Mouse (Mus musculus): Measurements from ENCODE around the gene Fen1. TPM values are rescaled to one million over a fixed set of nuclear protein-coding genes. Genes with fewer than 3 reads are reported as not detected.

Fen1 gene
- polyA plus RNA-seq, 1 experiment from 2014 or later, result 25.5 TPM

- Histone ChIP-seq H3K4me2 (no peak overlapping the region), H3K27ac (no peak overlapping the region), H3K27me3 (replicated peaks) (no peaks in the 10 kb centered on the region), H3K9me3 (no peaks in the 10 kb centered on the region), H3K36me3 (replicated peaks) (peaks cover 13% of the 10 kb centered on the region; the same call in 1 of the 2 replicates), H3K9ac (no peak overlapping the region), H3K4me1 (no peaks in the 10 kb centered on the region), H3K4me3 (no peak overlapping the region)
- 89% methylated on average over 4 of the region's 4 CpGs for WGBS
- ATAC-seq (replicated peaks), result no peak
Measured at GRCm38 (mm10) chr19:10210885-10211284, 6.9 kb upstream of the Fen1 start.

GRCm38 (mm10) chr19:10208851-10209250, 4.9 kb upstream of the Fen1 start:
- no peak overlapping the region for H3K9ac ChIP-seq
- H3K27ac ChIP-seq, result no peak overlapping the region
- ATAC-seq (replicated peaks), result no peak
- peaks cover 10% of the 10 kb centered on the region for H3K4me1 ChIP-seq
- H3K4me2 ChIP-seq, result no peak overlapping the region
- no peak overlapping the region for H3K4me3 ChIP-seq
- no peaks in the 10 kb centered on the region for H3K9me3 ChIP-seq
- WGBS, result 89% methylated on average over 3 of the region's 3 CpGs
- no peaks in the 10 kb centered on the region for H3K27me3 ChIP-seq (replicated peaks)
- peaks cover 13% of the 10 kb centered on the region; the same call in 1 of the 2 replicates for H3K36me3 ChIP-seq (replicated peaks)

GRCm38 (mm10) chr19:10205051-10205450, 1.1 kb upstream of the Fen1 start:
- WGBS, result 77% methylated on average over 6 of the region's 6 CpGs
- Histone ChIP-seq H3K36me3 (replicated peaks) (peaks cover 20% of the 10 kb centered on the region; the same call in 1 of the 2 replicates), H3K4me2 (peak overlapping the region; percentile 69), H3K9ac (no peak overlapping the region; the same call in 1 of the 2 replicates), H3K4me1 (peaks cover 19% of the 10 kb centered on the region), H3K4me3 (peak overlapping the region; percentile 71), H3K27me3 (replicated peaks) (no peaks in the 10 kb centered on the region), H3K27ac (no peak overlapping the region), H3K9me3 (no peaks in the 10 kb centered on the region)
- no peak for ATAC-seq (replicated peaks)

GRCm38 (mm10) chr19:10204616-10205001, 640 bp upstream of the Fen1 start:
- 0 out of 2 replicates have a peak, but pooled peaks have one; percentile 12 for ATAC-seq (replicated peaks)

GRCm38 (mm10) chr19:10203146-10203847, 672 bp downstream of the Fen1 start:
- H3K27me3 ChIP-seq (replicated peaks), result no peaks in the 10 kb centered on the region
- WGBS, result 3% methylated on average over 23 of the region's 23 CpGs

More at GRCm38 (mm10) chr19:10204616-10205001, 640 bp upstream of the Fen1 start:
- Histone ChIP-seq H3K4me2 (peak overlapping the region; percentile 69), H3K9ac (peak overlapping the region; percentile 80), H3K27me3 (replicated peaks) (no peaks in the 10 kb centered on the region), H3K27ac (peak overlapping the region; percentile 88), H3K4me3 (peak overlapping the region; percentile 71), H3K9me3 (no peaks in the 10 kb centered on the region), H3K4me1 (peaks cover 19% of the 10 kb centered on the region), H3K36me3 (replicated peaks) (peaks cover 25% of the 10 kb centered on the region; the same call in 1 of the 2 replicates)
- under 1% methylated on average over 5 of the region's 5 CpGs for WGBS

GRCm38 (mm10) chr19:10198723-10199122, 5.2 kb downstream of the Fen1 start:
- Histone ChIP-seq H3K36me3 (replicated peaks) (peaks cover 32% of the 10 kb centered on the region), H3K27ac (no peak overlapping the region)

More at GRCm38 (mm10) chr19:10203146-10203847, 672 bp downstream of the Fen1 start:
- H3K36me3 ChIP-seq (replicated peaks), result peaks cover 28% of the 10 kb centered on the region; the same call in 1 of the 2 replicates
- H3K4me2 ChIP-seq, result peak overlapping the region; percentile 69
- peaks cover 21% of the 10 kb centered on the region for H3K4me1 ChIP-seq
- peak overlapping the region; percentile 80 for H3K9ac ChIP-seq
- H3K9me3 ChIP-seq, result no peaks in the 10 kb centered on the region
- H3K4me3 ChIP-seq, result peak overlapping the region; percentile 71
- peak overlapping the region; percentile 88 for H3K27ac ChIP-seq
- ATAC-seq (replicated peaks), result no peak

DNA sequence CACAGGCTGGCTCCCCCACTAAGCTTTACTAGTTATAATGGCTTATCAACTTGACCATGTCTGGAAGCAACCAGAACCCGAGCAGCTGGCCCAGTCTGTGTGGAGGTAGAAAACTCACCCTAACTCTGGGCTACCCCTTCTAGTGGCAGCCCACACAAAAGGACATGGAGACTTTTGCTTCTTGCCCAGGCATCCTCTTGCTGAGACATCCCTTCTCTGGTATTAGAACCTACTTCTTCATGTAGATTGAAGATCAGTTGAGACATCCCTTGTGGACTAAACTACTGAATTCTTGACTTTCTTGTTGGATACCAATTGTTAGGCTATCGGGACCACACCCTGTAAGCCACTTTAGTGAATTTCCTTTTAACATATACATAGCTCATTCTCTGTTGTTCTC, 5.7 kb downstream of the Fen1 start:
- Histone ChIP-seq H3K36me3 (replicated peaks) (peaks cover 37% of the 10 kb centered on the region), H3K27me3 (replicated peaks) (no peaks in the 10 kb centered on the region), H3K4me2 (no peak overlapping the region), H3K4me3 (no peak overlapping the region), H3K4me1 (peaks cover 10% of the 10 kb centered on the region), H3K9me3 (no peaks in the 10 kb centered on the region), H3K27ac (no peak overlapping the region), H3K9ac (no peak overlapping the region)
- no peak for ATAC-seq (replicated peaks)
- WGBS, result 89% methylated on average over 2 of the region's 2 CpGs

More at GRCm38 (mm10) chr19:10198723-10199122, 5.2 kb downstream of the Fen1 start:
- Histone ChIP-seq H3K9ac (no peak overlapping the region), H3K4me3 (no peak overlapping the region), H3K27me3 (replicated peaks) (no peaks in the 10 kb centered on the region), H3K4me2 (no peak overlapping the region), H3K4me1 (peaks cover 11% of the 10 kb centered on the region), H3K9me3 (no peaks in the 10 kb centered on the region)
- WGBS, result 26% methylated on average over 3 of the region's 3 CpGs
- ATAC-seq (replicated peaks), result no peak

DNA sequence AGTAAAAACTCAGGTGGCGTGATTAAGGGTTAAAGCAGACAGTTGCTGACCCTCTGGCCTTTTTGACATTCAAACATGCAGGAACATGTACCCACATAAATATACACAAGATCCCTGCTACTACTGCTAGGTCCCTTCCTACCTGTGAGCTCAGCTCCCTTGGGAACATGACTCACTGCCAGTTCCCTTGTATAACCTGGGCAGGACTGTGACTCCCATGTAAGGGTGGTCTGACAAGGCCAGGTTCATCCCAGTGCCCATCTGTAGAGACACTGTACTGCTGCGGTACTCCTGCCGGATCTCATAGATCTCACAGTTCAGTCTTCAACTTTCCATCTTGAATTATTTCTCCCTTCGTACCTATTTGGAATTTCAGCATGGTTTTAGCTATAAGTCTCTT, 6.8 kb downstream of the Fen1 start:
- ATAC-seq (replicated peaks), result no peak
- Histone ChIP-seq H3K27ac (no peak overlapping the region), H3K9me3 (no peaks in the 10 kb centered on the region), H3K4me2 (no peak overlapping the region), H3K27me3 (replicated peaks) (no peaks in the 10 kb centered on the region), H3K4me3 (no peak overlapping the region), H3K9ac (no peak overlapping the region), H3K4me1 (0 out of 2 replicates have a peak, but pooled peaks cover 2% of the 10 kb centered on the region), H3K36me3 (replicated peaks) (peaks cover 45% of the 10 kb centered on the region)
- WGBS, result 89% methylated on average over 4 of the region's 4 CpGs

DNA sequence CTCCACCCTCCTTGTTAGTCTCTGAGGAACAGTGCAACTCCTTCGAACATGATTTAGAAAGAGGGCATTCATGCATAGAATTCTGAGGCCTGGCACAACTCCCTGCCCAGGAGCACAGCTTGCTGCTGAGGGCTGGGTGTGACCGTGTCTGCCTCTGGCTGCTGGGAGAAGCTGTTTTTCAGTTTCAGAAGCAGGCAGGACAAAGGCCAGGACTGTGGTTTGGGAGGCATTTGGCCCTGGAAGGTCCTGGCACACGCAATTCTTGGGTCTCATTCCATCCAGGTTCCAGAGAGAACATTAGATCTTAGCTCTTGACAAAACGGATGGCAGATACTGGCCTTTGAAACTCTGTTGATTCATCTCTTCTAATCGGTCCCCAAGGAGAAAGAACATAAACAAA, 8.7 kb downstream of the Fen1 start:
- Histone ChIP-seq H3K27ac (no peak overlapping the region), H3K4me2 (no peak overlapping the region), H3K4me3 (no peak overlapping the region), H3K4me1 (0 out of 2 replicates have a peak, but pooled peaks cover 2% of the 10 kb centered on the region), H3K27me3 (replicated peaks) (no peaks in the 10 kb centered on the region), H3K9me3 (no peaks in the 10 kb centered on the region), H3K36me3 (replicated peaks) (peaks cover 49% of the 10 kb centered on the region), H3K9ac (no peak overlapping the region)
- no peak for ATAC-seq (replicated peaks)
- 80% methylated on average over 5 of the region's 5 CpGs for WGBS

- H3K36me3 ChIP-seq (replicated peaks), result peaks cover 48% of the 10 kb centered on the region
- H3K9ac ChIP-seq, result no peak overlapping the region
- 0 out of 2 replicates have a peak, but pooled peaks cover 2% of the 10 kb centered on the region for H3K4me1 ChIP-seq
- no peak overlapping the region for H3K4me2 ChIP-seq
- no peaks in the 10 kb centered on the region for H3K27me3 ChIP-seq (replicated peaks)
- no peak overlapping the region for H3K4me3 ChIP-seq
- no peaks in the 10 kb centered on the region for H3K9me3 ChIP-seq
- no peak for ATAC-seq (replicated peaks)
- H3K27ac ChIP-seq, result no peak overlapping the region
- 88% methylated on average over 11 of the region's 11 CpGs for WGBS
Measured at GRCm38 (mm10) chr19:10194337-10194736, 9.6 kb downstream of the Fen1 start.

DNA sequence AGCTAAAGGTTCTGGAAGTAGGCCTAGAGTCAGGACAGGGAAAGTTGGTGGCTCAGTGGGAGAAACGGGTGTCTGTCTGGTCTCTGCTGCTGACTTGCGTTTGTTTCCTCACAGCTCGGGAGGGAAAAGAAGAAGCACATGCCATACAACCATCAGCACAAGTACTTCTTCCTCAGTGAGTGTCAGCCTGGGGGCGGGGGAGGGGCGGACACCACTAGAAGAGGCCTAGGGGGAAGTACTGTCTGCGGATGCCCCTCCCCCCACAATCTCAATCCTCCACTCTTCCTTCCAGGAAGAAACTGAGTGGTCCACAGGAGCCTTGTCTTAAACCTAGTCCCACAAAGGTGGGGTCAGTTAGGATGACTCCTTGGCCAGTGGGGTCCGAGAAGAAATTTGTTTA, 12.6 kb downstream of the Fen1 start:
- WGBS, result 83% methylated on average over 7 of the region's 7 CpGs
- peaks cover 6% of the 10 kb centered on the region for H3K4me1 ChIP-seq
- H3K9me3 ChIP-seq, result no peaks in the 10 kb centered on the region
- H3K27ac ChIP-seq, result no peak overlapping the region
- H3K27me3 ChIP-seq (replicated peaks), result no peaks in the 10 kb centered on the region
- H3K36me3 ChIP-seq (replicated peaks), result peaks cover 58% of the 10 kb centered on the region
- no peak overlapping the region for H3K9ac ChIP-seq
- no peak for ATAC-seq (replicated peaks)
- no peak overlapping the region for H3K4me2 ChIP-seq
- H3K4me3 ChIP-seq, result no peak overlapping the region

GRCm38 (mm10) chr19:10190796-10191195, 13.2 kb downstream of the Fen1 start:
- Histone ChIP-seq H3K27me3 (replicated peaks) (no peaks in the 10 kb centered on the region), H3K4me3 (no peak overlapping the region), H3K9me3 (no peaks in the 10 kb centered on the region), H3K4me1 (peaks cover 11% of the 10 kb centered on the region), H3K9ac (no peak overlapping the region), H3K36me3 (replicated peaks) (peaks cover 64% of the 10 kb centered on the region), H3K27ac (no peak overlapping the region), H3K4me2 (no peak overlapping the region)
- no peak for ATAC-seq (replicated peaks)
- 47% methylated on average over 2 of the region's 2 CpGs for WGBS

GRCm38 (mm10) chr19:10189940-10190339, 14.0 kb downstream of the Fen1 start:
- WGBS, result 92% methylated on average over 8 of the region's 8 CpGs
- no peak overlapping the region for H3K27ac ChIP-seq
- H3K4me3 ChIP-seq, result no peak overlapping the region
- peaks cover 19% of the 10 kb centered on the region for H3K4me1 ChIP-seq
- no peak for ATAC-seq (replicated peaks)
- no peaks in the 10 kb centered on the region for H3K27me3 ChIP-seq (replicated peaks)
- H3K4me2 ChIP-seq, result no peak overlapping the region
- H3K9me3 ChIP-seq, result no peaks in the 10 kb centered on the region
- H3K9ac ChIP-seq, result no peak overlapping the region
- peaks cover 63% of the 10 kb centered on the region for H3K36me3 ChIP-seq (replicated peaks)

Measured in midbrain, embryonic 15.5 days (tissue).